Mouse (Mus musculus) cortical plate, adult 2 months (tissue): ENCODE measurements at regions not wholly inside any gene's neighbourhood (a gene's known extent, or its start where the extent isn't known, plus 50 kb on each side); places are given as distances from the start of the nearest gene placed in this dataset.

Experiments
- CTCF ChIP-seq: fragments of 200-500 bp; IDR thresholded peaks from 2 replicates; pipeline ENCODE4 v1.5.1; 2011; ENCODE audit warnings: mild to moderate bottlenecking, control low read depth, low read length; ENCODE audit not compliant: insufficient read depth; ENCODE audit errors: extremely low read depth
- POLR2A ChIP-seq: fragments of 200-500 bp; IDR thresholded peaks from 2 replicates; pipeline ENCODE4 v1.6.1; 2011; ENCODE audit warnings: mild to moderate bottlenecking, low read length, control low read depth; ENCODE audit not compliant: insufficient read depth; ENCODE audit errors: extremely low read depth

DNA sequence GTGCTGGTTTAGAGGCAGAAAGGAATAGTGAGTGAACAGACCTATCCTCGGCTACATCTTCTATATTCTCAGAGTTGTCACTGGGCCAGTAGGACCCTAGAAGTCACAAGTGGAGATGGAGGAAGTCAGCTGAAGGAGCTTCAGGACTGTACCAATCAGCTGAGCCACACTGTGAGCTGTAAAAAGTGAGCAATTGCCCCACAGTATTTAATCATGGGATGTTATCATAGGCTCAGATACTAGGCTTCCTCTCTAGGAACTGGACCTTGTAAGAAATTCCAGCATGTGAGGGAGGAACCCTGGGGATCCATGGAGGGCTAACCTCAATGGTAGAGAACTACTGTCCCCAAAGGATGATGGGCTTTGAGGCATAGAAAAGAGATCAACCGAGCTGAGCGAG is 78.2 kb upstream of the Maf start:
- TF ChIP-seq POLR2A = no peak
- TF ChIP-seq CTCF = no peak
